Mouse (Mus musculus): ENCODE measurements around the gene Galnt10. TPM values are rescaled to one million over a fixed set of nuclear protein-coding genes. Genes with fewer than 3 reads are reported as not detected.

Gene Galnt10
- polyA plus RNA-seq, 1 experiment from 2014 or later, result 19.7 TPM

DNA sequence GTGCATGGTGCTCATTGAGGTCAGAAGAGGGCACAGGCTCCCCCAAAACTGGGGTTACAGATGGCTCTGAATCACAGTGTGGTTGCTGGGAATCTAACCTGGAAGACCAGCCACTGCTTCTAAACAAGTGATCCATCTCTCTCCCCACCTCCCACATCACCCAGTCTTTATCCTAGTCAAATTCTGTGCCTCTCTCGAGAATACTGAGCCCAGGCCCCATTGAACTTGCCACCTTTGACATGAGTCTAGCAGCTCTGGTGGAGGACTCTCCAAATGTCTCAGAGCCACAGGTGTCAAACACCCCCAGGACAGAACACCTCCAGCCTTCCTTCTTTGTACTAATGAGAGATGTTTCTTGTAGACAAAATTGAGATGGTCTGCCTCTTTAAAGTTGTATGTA, 1.2 kb downstream of the Galnt10 start:
- Histone ChIP-seq H3K4me3 (ENCODE audit: low read depth, low read length) (peak overlapping the region; percentile 77), H3K4me1 (ENCODE audit: control insufficient read depth, insufficient read depth, low read length) (peaks cover 39% of the 10 kb centered on the region)
- WGBS, result 38% methylated on average over 1 of the region's 1 CpGs

DNA sequence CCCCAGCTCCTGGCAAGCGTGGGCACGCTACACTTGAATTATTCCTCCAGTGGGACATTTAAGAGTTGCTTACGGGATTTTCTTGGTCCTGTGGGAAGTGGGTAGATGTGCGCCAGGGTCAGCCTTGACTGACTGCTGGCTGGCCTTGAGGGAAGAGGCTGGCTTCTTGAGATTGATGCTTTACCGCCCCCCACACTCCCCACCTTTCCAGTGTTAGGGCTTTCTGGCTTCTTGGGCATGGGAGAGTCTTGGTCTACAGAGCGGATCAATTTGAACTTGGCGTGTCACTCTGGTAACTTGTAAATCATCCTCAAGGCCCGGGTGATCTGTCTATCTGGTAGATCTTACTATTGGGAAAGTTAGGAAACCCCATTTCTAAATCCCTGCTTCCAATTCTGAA, 1.7 kb downstream of the Galnt10 start:
- Histone ChIP-seq H3K4me3 (ENCODE audit: low read depth, low read length) (peak overlapping the region; percentile 77), H3K4me2 (ENCODE audit: low read depth, low read length) (peak overlapping the region; percentile 84), H3K27ac (replicated peaks; ENCODE audit: low read depth, low read length) (no peak overlapping the region), H3K27me3 (replicated peaks; ENCODE audit: control insufficient read depth, insufficient read depth, low read length) (no peaks in the 10 kb centered on the region), H3K9ac (ENCODE audit: low read depth, low read length) (peak overlapping the region; percentile 19; the same call in 1 of the 2 replicates), H3K9me3 (ENCODE audit: control insufficient read depth, low read length) (no peaks in the 10 kb centered on the region), H3K36me3 (ENCODE audit: control insufficient read depth, insufficient read depth, low read length) (no peaks in the 10 kb centered on the region), H3K4me1 (ENCODE audit: control insufficient read depth, insufficient read depth, low read length) (peaks cover 44% of the 10 kb centered on the region)
- ATAC-seq (ENCODE audit: low read depth) (no peak), DNase-seq (ENCODE audit: low spot score) (no peak)
- 74% methylated on average over 8 of the region's 8 CpGs for WGBS

More for the DNA sequence above, 1.2 kb downstream of the Galnt10 start:
- no peak for DNase-seq (ENCODE audit: low spot score)
- H3K9me3 ChIP-seq (ENCODE audit: control insufficient read depth, low read length), result no peaks in the 10 kb centered on the region
- H3K27ac ChIP-seq (replicated peaks; ENCODE audit: low read depth, low read length), result no peak overlapping the region
- H3K9ac ChIP-seq (ENCODE audit: low read depth, low read length), result peak overlapping the region; percentile 86; the same call in 1 of the 2 replicates
- H3K27me3 ChIP-seq (replicated peaks; ENCODE audit: control insufficient read depth, insufficient read depth, low read length), result no peaks in the 10 kb centered on the region
- no peak for ATAC-seq (ENCODE audit: low read depth)
- no peaks in the 10 kb centered on the region for H3K36me3 ChIP-seq (ENCODE audit: control insufficient read depth, insufficient read depth, low read length)
- H3K4me2 ChIP-seq (ENCODE audit: low read depth, low read length), result peak overlapping the region; percentile 84

DNA sequence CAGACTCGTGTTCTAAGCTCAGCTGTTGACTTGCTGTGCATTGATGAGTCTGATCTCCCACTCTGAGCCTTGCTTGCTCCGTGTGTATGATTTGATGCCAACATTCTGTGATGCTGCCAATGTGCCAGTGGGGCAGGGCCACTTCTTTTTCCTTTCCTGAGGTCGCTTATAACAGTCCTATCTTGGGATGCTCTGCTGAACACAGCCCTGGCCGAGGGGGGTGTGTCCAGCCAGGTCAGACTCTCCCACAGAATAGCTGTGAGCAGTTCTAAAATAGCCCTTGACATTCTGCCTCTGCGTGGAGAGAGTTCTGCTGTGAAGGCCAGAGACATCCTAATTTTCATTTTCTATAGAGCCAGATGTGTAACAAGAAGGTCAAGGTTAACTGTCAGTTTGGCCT, 2.2 kb downstream of the Galnt10 start:
- no peak overlapping the region for H3K27ac ChIP-seq (replicated peaks; ENCODE audit: low read depth, low read length)
- H3K4me2 ChIP-seq (ENCODE audit: low read depth, low read length), result peak overlapping the region; percentile 84
- no peaks in the 10 kb centered on the region for H3K9me3 ChIP-seq (ENCODE audit: control insufficient read depth, low read length)
- 58% methylated on average over 5 of the region's 5 CpGs for WGBS
- H3K27me3 ChIP-seq (replicated peaks; ENCODE audit: control insufficient read depth, insufficient read depth, low read length), result no peaks in the 10 kb centered on the region
- ATAC-seq (ENCODE audit: low read depth), result no peak
- peaks cover 45% of the 10 kb centered on the region for H3K4me1 ChIP-seq (ENCODE audit: control insufficient read depth, insufficient read depth, low read length)
- H3K4me3 ChIP-seq (ENCODE audit: low read depth, low read length), result no peak overlapping the region
- peak overlapping the region; percentile 19; the same call in 1 of the 2 replicates for H3K9ac ChIP-seq (ENCODE audit: low read depth, low read length)
- no peaks in the 10 kb centered on the region for H3K36me3 ChIP-seq (ENCODE audit: control insufficient read depth, insufficient read depth, low read length)
- DNase-seq (ENCODE audit: low spot score), result no peak

DNA sequence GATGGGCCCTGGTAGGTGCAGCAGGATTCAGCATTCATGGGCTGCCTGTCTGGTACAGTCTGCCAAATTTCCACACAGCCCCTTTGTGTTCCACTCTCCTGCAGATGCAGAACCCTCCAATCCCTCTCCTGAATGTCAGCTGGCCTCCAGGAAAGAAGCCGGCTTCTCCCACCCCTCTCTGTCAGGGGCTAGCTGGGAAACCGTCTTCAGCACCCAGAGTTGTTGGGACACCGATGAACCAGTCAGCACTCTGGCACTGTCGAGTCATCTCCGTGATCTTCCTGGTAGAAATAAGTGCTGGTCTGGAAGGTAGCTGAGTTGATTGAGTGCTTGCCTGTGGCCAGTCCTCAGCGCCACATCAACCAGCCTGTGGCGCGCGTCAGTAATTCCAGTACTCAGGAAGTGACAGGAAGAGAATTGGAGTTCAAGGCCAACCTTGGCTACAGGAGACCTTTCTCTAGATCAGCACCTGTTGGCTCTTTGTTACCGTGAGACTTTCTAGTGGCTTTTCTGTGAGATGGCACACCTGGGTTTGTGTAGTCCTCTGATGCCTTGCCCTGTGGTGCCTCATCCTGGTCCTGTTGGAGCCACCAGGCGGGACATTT, 3.1 kb downstream of the Galnt10 start:
- DNase-seq (ENCODE audit: low spot score) (no peak), ATAC-seq (ENCODE audit: low read depth) (no peak)
- no peak overlapping the region for H3K27ac ChIP-seq (replicated peaks; ENCODE audit: low read depth, low read length)
- no peak overlapping the region for H3K4me3 ChIP-seq (ENCODE audit: low read depth, low read length)
- H3K9me3 ChIP-seq (ENCODE audit: control insufficient read depth, low read length), result no peaks in the 10 kb centered on the region
- H3K9ac ChIP-seq (ENCODE audit: low read depth, low read length), result no peak overlapping the region
- H3K4me2 ChIP-seq (ENCODE audit: low read depth, low read length), result no peak overlapping the region
- no peaks in the 10 kb centered on the region for H3K36me3 ChIP-seq (ENCODE audit: control insufficient read depth, insufficient read depth, low read length)
- no peaks in the 10 kb centered on the region for H3K27me3 ChIP-seq (replicated peaks; ENCODE audit: control insufficient read depth, insufficient read depth, low read length)
- 89% methylated on average over 11 of the region's 11 CpGs for WGBS
- peaks cover 45% of the 10 kb centered on the region for H3K4me1 ChIP-seq (ENCODE audit: control insufficient read depth, insufficient read depth, low read length)

DNA sequence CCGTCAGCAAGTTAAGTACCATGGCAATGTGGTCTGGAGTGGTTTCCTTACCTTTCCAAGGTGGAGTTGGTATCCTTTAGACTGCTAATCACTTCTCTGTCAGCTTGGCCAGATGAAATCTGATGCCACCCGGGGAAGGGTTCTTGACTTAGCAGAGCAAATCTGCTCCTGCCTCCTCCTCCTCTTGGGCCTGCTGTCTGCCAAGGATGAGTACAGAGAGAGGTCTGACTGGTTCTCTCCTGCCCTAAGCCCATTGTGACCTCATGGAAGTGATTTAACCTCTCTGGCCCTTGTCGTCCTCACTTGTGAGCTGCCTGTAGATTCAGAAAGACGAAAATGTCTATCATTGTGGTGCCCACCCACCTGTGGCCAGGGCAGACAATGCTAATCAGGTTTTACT, 4.0 kb downstream of the Galnt10 start:
- DNase-seq (ENCODE audit: low spot score) (no peak), ATAC-seq (ENCODE audit: low read depth) (no peak)
- Histone ChIP-seq H3K27me3 (replicated peaks; ENCODE audit: control insufficient read depth, insufficient read depth, low read length) (no peaks in the 10 kb centered on the region), H3K27ac (replicated peaks; ENCODE audit: low read depth, low read length) (no peak overlapping the region), H3K4me3 (ENCODE audit: low read depth, low read length) (no peak overlapping the region), H3K36me3 (ENCODE audit: control insufficient read depth, insufficient read depth, low read length) (no peaks in the 10 kb centered on the region), H3K4me2 (ENCODE audit: low read depth, low read length) (no peak overlapping the region), H3K9ac (ENCODE audit: low read depth, low read length) (no peak overlapping the region), H3K9me3 (ENCODE audit: control insufficient read depth, low read length) (no peaks in the 10 kb centered on the region), H3K4me1 (ENCODE audit: control insufficient read depth, insufficient read depth, low read length) (peaks cover 39% of the 10 kb centered on the region)
- 50% methylated on average over 4 of the region's 4 CpGs for WGBS

DNA sequence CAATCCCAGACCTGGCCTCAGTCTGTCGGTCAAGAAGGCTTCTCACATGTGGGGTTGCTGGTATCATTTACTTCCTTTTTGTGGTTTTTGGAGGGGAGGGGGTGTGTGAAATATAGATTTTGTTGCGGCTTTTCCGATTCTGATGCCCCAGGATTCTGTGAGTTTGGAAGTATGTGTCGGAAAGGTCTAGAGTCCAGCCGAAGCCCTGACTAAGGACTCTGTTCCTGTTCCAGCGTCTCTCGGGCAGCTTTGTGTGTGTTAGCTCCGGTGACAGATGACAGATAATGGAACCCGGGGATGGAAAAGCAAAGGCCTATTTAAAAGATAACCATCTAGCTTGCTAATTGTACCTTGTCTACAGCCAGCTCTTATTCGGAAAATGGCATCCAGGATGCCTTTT, 4.4 kb downstream of the Galnt10 start:
- Histone ChIP-seq H3K4me3 (ENCODE audit: low read depth, low read length) (no peak overlapping the region), H3K4me2 (ENCODE audit: low read depth, low read length) (no peak overlapping the region), H3K36me3 (ENCODE audit: control insufficient read depth, insufficient read depth, low read length) (no peaks in the 10 kb centered on the region), H3K4me1 (ENCODE audit: control insufficient read depth, insufficient read depth, low read length) (peaks cover 39% of the 10 kb centered on the region), H3K9ac (ENCODE audit: low read depth, low read length) (no peak overlapping the region), H3K9me3 (ENCODE audit: control insufficient read depth, low read length) (no peaks in the 10 kb centered on the region), H3K27ac (replicated peaks; ENCODE audit: low read depth, low read length) (no peak overlapping the region), H3K27me3 (replicated peaks; ENCODE audit: control insufficient read depth, insufficient read depth, low read length) (no peaks in the 10 kb centered on the region)
- DNase-seq (ENCODE audit: low spot score), result no peak
- ATAC-seq (ENCODE audit: low read depth), result no peak
- 65% methylated on average over 10 of the region's 10 CpGs for WGBS

DNA sequence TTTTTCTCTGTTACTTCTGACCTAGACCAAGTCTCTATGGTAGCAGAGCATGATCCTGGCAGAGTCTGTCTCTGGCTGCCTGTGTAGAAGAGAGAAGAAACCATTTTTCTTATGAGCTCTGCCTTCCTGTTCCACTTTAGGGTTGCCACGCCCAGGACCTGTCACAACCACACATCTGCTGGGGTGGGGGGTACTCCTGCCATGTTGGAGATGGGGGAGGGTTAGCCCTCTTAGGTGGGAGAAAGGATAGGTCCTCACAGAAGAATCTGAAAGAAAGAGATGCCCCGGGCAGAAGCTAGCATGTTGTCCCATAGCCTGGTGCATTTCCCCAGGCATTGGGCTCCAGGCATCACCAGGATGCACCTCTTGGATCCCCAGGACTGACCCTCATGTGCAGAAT, 5.6 kb downstream of the Galnt10 start:
- no peak overlapping the region for H3K27ac ChIP-seq (replicated peaks; ENCODE audit: low read depth, low read length)
- no peak for DNase-seq (ENCODE audit: low spot score)
- peaks cover 44% of the 10 kb centered on the region for H3K4me1 ChIP-seq (ENCODE audit: control insufficient read depth, insufficient read depth, low read length)
- H3K9me3 ChIP-seq (ENCODE audit: control insufficient read depth, low read length), result no peaks in the 10 kb centered on the region
- H3K9ac ChIP-seq (ENCODE audit: low read depth, low read length), result no peak overlapping the region
- H3K4me3 ChIP-seq (ENCODE audit: low read depth, low read length), result no peak overlapping the region
- no peaks in the 10 kb centered on the region for H3K27me3 ChIP-seq (replicated peaks; ENCODE audit: control insufficient read depth, insufficient read depth, low read length)
- ATAC-seq (ENCODE audit: low read depth), result no peak
- H3K4me2 ChIP-seq (ENCODE audit: low read depth, low read length), result no peak overlapping the region
- WGBS, result 87% methylated on average over 2 of the region's 2 CpGs
- no peaks in the 10 kb centered on the region for H3K36me3 ChIP-seq (ENCODE audit: control insufficient read depth, insufficient read depth, low read length)

DNA sequence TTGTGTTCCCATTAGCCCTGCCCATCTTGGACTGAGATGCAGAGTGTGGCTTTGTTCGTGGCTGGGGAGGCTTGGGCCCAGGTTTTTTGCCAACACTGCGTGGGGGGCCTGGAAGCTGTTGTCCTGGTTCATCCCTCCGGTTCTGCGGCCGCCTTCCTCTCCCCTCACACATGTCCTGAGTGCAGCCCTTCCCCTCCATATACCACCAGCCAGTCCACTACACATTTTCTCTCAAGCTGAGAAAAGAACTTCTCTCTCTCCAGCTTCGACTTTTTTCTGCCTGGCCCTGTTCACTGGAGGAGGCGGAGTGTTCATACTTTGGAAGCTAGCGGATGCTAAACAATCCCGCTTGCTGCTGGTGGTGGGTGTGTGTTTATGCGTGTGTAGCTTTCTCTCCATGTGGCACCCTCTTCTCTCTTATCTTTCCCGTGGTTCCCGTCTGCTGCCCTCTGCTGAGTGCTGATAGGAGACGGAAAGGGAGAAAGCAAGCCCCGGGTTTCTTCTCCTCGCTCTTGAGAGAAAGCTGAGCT, 6.1 kb downstream of the Galnt10 start:
- no peaks in the 10 kb centered on the region for H3K27me3 ChIP-seq (replicated peaks; ENCODE audit: control insufficient read depth, insufficient read depth, low read length)
- H3K9me3 ChIP-seq (ENCODE audit: control insufficient read depth, low read length), result no peaks in the 10 kb centered on the region
- WGBS, result 39% methylated on average over 15 of the region's 15 CpGs
- H3K9ac ChIP-seq (ENCODE audit: low read depth, low read length), result peak overlapping the region; percentile 45; the same call in 1 of the 2 replicates
- H3K4me3 ChIP-seq (ENCODE audit: low read depth, low read length), result no peak overlapping the region
- H3K4me2 ChIP-seq (ENCODE audit: low read depth, low read length), result 0 out of 2 replicates have a peak overlapping the region, but pooled peaks have one; percentile 1
- peak; percentile 60 for DNase-seq (ENCODE audit: low spot score)
- H3K36me3 ChIP-seq (ENCODE audit: control insufficient read depth, insufficient read depth, low read length), result no peaks in the 10 kb centered on the region
- ATAC-seq (ENCODE audit: low read depth), result 0 out of 2 replicates have a peak, but pooled peaks have one; percentile 20
- H3K27ac ChIP-seq (replicated peaks; ENCODE audit: low read depth, low read length), result no peak overlapping the region
- H3K4me1 ChIP-seq (ENCODE audit: control insufficient read depth, insufficient read depth, low read length), result peaks cover 42% of the 10 kb centered on the region

Measured in embryonic facial prominence, embryonic 14.5 days (tissue).